Mouse (Mus musculus) heart, adult 2 months (tissue): ENCODE measurements around the gene Hps6.

Experiments used
- CTCF ChIP-seq: fragments of 200-600 bp; IDR thresholded peaks from 2 replicates; pipeline ENCODE4 v1.8.1; 2022; ENCODE audit warnings: antibody characterized with exemption, mild to moderate bottlenecking, moderate library complexity
- EP300 ChIP-seq: fragments of 200-500 bp; IDR thresholded peaks from 2 replicates; pipeline ENCODE4 v1.6.1; 2011; ENCODE audit warnings: low read depth, low read length, control low read depth; ENCODE audit not compliant: insufficient read depth
- POLR2A ChIP-seq: fragments of 200-500 bp; IDR thresholded peaks from 2 replicates; pipeline ENCODE4 v1.6.1; 2011; ENCODE audit warnings: mild to moderate bottlenecking, low read depth, low read length, control low read depth; ENCODE audit not compliant: insufficient read depth

GRCm38 (mm10) chr19:45998694-45999217 is 4.6 kb upstream of the Hps6 start:
- TF ChIP-seq POLR2A (no peak), CTCF (no peak), EP300 (no peak)
